Mouse (Mus musculus) thymus, postnatal 4 days (tissue): ENCODE data around the gene Zfp760.
"Not testable (repeated sequence)": the region's sequence is repeated elsewhere in the genome, so short reads cannot be mapped to it uniquely, and the experiment has no call there.

Experiments
- DNase-seq: peaks from one replicate; pipeline ENCODE4 v3.0.0; 2021

Zfp760 gene

GRCm38 (mm10) chr17:21707343-21707996, at the start of gene Zfp760:
Gene Zfp760 (plus strand): TSS chr17:21707741.
- peak; percentile 51 for DNase-seq

DNA sequence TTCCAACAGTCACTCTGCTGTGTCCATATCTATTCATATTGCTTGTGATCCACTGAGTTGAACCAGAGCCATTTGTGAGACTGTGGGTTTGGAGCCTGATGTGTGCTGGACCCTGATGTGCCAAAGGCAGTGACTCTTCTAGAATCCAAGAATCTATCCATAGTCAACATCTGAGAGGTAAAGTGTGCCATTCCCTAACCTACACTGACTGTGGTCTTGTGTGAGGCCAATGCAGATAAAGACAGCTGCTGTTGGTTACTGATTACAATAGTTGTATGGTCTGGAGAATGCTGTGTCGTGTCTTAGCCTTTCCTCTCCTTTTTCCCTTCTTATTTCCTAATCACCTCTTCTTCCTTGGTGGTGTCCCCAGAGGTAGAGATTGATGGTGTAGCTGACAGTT, 28.7 kb upstream of the Zfp760 start:
- not testable (repeated sequence) for DNase-seq

GRCm38 (mm10) chr17:21679273-21680018, 28.1 kb upstream of the Zfp760 start:
- DNase-seq = peak; percentile 89

GRCm38 (mm10) chr17:21680019-21680376, 27.5 kb upstream of the Zfp760 start:
- not testable (repeated sequence) for DNase-seq

- no peak for DNase-seq
These were observed 16.0 kb upstream of the Zfp760 start, which contains the start of gene Gm10226 for GRCm38 (mm10) chr17:21691560-21691959. Gene Gm10226 (plus strand): TSS chr17:21691860.

DNA sequence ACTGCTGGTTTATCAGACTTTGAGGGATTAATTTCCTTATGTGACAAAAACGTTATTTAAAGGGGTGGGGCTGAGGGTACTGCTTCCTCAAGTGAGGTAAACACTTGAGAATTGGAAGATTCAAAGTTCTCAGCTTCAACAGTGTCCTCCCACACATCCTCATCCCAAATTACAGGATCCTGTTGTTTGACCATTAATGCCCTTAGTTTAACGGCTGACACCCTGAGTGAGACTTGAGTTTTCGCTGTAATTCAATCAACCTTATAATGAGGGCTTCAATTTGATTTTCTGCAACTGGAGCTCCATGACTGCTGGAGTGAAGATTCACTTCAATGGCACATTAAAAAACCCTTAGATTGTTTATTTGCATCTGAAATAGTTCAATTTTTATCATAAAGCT, 14.2 kb upstream of the Zfp760 start:
- no peak for DNase-seq

- no peak for DNase-seq
These were observed 11.5 kb upstream of the Zfp760 start for GRCm38 (mm10) chr17:21696073-21696472.

DNA sequence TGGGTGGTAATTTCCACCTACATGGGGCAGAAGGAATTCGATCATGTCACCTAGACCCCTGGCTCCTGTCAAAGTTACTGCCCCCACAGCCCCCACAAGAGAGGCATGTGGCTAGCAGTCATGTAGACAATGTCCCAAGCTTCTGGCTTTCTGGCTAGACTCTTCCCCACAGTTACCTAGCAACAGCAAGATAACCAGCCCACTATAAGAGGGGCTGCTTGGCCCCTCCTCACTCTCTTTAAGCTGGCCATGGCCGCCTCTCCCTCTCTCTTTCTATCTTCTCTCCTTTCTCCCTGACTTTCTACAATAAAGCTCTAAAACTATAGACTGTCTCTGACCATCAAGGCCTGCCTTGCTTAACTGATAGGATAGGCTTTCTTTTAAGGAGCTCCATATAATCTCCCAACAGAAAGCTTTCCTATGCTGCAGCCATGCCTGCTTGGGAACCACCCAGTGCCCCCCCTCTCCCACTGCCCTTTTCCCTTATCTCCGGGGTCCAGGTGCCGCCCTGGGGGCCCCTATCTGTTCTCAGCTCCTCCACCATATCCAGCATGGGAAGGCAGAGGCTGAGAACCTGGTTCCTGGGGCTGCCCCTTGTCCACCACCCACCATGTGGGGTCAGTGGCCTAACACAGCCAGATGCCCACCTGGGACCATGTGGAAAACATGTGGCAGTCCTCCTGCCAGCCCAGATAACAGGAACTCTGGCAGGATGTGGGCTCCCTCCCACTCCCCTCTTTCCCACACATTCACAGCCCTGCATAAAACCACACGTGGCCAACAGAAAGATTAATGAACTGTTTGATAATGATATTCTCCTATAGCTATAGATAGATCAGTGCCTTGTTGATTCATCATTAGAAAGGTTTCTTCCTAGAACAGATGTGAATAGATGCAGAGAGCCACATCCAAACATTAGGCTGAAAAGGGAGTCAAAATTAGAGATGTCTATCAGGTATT, 5.0 kb upstream of the Zfp760 start:
- no peak for DNase-seq

DNA sequence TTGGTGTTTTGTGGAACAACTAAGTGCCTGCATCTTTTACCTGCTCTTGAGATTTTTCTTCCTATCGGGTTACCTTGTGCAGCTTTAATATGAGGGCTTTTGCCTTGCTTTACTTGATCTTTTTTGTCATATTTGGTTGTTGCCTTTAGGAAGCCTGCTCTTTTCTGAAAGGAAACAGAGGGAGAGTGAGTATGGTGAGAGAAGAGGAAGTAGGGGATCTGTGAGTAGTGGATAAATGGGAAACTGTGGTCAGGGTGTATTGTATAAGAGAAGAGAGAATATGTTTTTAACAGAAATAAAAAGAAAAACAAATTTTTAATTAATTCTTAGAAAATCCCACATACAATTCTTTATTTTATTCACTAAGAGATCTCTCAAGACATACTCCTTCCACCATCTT, 4.1 kb upstream of the Zfp760 start:
- DNase-seq = no peak

GRCm38 (mm10) chr17:21708401-21708800, 860 bp downstream of the Zfp760 start:
- no peak for DNase-seq

GRCm38 (mm10) chr17:21730495-21730894, 23.0 kb downstream of the Zfp760 start, which contains the start of gene Zfp229:
Gene Zfp229 (plus strand): TSS chr17:21730795.
- DNase-seq = not testable (repeated sequence)

DNA sequence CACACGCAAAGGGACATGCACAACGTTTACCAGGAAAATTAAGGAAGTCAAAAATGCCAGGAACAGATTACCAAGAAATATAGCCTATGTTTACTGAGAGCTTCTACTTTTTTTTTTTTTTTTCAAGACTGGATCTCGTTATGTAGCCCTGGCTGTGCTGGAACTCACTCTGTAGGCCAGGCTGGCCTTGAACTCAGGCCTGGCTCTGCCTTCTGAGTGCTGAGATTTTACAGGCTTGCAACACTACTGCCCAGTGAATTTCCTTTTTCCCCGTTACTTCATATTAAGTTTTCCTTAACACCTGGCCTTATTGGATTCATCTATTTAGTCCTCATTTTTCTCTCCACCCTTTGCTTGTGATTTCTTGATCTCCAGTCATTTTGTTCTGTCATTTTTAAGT, 25.5 kb downstream of the Zfp760 start:
- no peak for DNase-seq

DNA sequence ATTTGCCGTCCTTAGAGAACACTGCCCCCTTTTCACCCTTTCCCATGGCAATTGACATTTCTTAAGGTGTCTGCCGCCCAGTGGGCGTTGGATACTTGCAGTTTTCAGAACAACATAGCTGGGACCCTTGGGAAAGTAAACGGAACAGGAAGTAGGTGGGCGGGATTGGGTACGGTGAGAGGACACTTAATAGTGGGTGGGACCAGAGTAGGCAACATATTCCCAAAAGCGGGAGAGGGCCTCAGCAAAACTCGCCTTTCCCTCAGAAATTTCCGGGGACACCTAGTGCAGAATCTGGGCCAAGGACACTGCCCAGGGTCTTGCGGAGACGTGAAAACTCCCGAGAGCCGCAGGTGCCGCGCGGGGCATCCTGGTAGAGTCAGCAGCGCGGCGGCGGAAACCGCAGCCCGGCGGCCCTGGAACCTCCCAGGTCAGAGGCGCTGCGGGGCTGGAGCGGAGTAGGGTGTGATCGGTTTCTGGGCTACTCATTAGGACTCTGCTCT, 26.0 kb downstream of the Zfp760 start:
- DNase-seq = peak; percentile 81

DNA sequence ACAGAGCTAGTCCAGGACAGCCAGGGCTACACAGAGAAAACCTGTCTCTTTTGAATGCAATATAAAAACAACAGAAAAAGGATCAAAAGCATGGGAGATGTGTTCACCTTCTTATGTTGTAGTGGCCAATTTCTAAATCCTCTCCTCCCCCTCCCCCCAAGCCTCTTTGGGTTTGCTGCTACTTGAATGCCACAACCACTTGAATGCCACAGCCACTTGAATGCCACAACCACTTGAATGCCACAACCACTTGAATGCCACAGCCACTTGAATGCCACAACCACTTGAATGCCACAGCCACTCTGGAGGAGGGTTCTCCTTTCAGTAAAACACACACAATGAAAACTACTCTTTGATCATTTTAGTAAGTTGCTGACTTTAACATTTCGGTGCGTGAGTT, 45.2 kb downstream of the Zfp760 start:
- DNase-seq = no peak

DNA sequence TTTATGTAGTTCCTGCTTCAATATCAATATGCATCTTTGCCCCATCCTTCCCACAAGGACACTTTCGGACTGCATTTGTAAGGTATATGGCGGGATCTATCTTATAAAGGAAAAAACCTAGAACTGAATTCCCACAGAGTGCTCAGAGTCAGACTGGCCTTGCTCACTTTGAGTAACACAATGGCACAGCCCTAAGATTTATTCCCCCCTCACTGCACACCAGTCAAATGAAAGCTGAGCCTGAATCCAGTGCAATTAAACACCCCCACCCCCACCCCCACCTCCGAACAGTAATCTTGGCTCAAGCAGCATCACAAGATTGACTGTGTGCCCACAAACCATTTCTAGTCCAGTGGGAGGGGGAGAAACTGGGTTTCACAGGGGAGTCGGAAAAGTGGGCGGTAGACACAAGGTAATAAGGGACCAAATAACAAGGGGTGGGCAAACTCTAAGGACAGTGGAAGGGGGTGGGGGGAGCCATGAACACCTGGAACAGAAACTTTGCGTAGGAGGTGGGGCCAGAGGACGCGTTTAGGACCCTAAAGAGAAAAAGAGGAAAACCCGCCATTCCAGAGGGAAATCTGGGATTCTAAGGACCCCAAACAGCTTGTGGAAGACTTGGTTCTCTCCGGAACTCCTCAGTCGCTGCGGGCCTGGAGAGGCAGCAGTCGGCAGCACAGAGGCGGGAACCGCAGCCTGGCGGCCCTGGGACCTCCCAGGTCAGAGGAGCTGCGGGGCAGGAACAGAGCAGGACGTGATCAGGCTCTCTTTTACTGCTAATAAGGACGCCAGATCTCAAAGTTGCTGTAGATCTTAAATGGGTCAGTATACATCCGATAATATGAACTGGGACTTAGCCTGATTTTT, 46.0 kb downstream of the Zfp760 start:
- DNase-seq = no peak

GRCm38 (mm10) chr17:21770336-21770735, 62.8 kb downstream of the Zfp760 start:
- DNase-seq = no peak
